Mouse (Mus musculus): ENCODE results near the gene Mex3a. TPM values are rescaled to one million over a fixed set of nuclear protein-coding genes. Genes with fewer than 3 reads are reported as not detected.

Mex3a gene
- polyA plus RNA-seq, 1 experiment from 2014 or later = 21.5 TPM

- Histone ChIP-seq H3K27ac (replicated peaks; ENCODE audit: low read depth, low read length) (0 out of 2 replicates have a peak overlapping the region, but pooled peaks have one; percentile 98), H3K4me3 (ENCODE audit: low read depth, low read length) (peak overlapping the region; percentile 78), H3K27me3 (replicated peaks; ENCODE audit: control insufficient read depth, insufficient read depth, low read length) (no peaks in the 10 kb centered on the region), H3K36me3 (ENCODE audit: control insufficient read depth, insufficient read depth, low read length) (peaks cover 48% of the 10 kb centered on the region), H3K4me1 (ENCODE audit: control insufficient read depth, insufficient read depth, low read length) (peaks cover 49% of the 10 kb centered on the region), H3K9me3 (ENCODE audit: control insufficient read depth, low read length) (no peaks in the 10 kb centered on the region), H3K9ac (ENCODE audit: low read depth, low read length) (peak overlapping the region; percentile 98), H3K4me2 (ENCODE audit: low read depth, low read length) (peak overlapping the region; percentile 74)
- WGBS = 11% methylated on average over 3 of the region's 3 CpGs
- DNase-seq (ENCODE audit: low spot score) = no peak
- ATAC-seq (ENCODE audit: low read depth) = no peak
Observed at GRCm38 (mm10) chr3:88535005-88535404, 2.8 kb downstream of the Mex3a start.

GRCm38 (mm10) chr3:88535527-88535926 lies 3.3 kb downstream of the Mex3a start:
- H3K27me3 ChIP-seq (replicated peaks; ENCODE audit: control insufficient read depth, insufficient read depth, low read length) = no peaks in the 10 kb centered on the region
- DNase-seq (ENCODE audit: low spot score) (no peak), ATAC-seq (ENCODE audit: low read depth) (no peak)
- H3K9ac ChIP-seq (ENCODE audit: low read depth, low read length) = peak overlapping the region; percentile 98
- peaks cover 47% of the 10 kb centered on the region for H3K4me1 ChIP-seq (ENCODE audit: control insufficient read depth, insufficient read depth, low read length)
- H3K36me3 ChIP-seq (ENCODE audit: control insufficient read depth, insufficient read depth, low read length) = peaks cover 53% of the 10 kb centered on the region
- no peaks in the 10 kb centered on the region for H3K9me3 ChIP-seq (ENCODE audit: control insufficient read depth, low read length)
- peak overlapping the region; percentile 78 for H3K4me3 ChIP-seq (ENCODE audit: low read depth, low read length)
- H3K27ac ChIP-seq (replicated peaks; ENCODE audit: low read depth, low read length) = 0 out of 2 replicates have a peak overlapping the region, but pooled peaks have one; percentile 62
- WGBS = 27% methylated on average over 4 of the region's 4 CpGs
- H3K4me2 ChIP-seq (ENCODE audit: low read depth, low read length) = peak overlapping the region; percentile 74

DNA sequence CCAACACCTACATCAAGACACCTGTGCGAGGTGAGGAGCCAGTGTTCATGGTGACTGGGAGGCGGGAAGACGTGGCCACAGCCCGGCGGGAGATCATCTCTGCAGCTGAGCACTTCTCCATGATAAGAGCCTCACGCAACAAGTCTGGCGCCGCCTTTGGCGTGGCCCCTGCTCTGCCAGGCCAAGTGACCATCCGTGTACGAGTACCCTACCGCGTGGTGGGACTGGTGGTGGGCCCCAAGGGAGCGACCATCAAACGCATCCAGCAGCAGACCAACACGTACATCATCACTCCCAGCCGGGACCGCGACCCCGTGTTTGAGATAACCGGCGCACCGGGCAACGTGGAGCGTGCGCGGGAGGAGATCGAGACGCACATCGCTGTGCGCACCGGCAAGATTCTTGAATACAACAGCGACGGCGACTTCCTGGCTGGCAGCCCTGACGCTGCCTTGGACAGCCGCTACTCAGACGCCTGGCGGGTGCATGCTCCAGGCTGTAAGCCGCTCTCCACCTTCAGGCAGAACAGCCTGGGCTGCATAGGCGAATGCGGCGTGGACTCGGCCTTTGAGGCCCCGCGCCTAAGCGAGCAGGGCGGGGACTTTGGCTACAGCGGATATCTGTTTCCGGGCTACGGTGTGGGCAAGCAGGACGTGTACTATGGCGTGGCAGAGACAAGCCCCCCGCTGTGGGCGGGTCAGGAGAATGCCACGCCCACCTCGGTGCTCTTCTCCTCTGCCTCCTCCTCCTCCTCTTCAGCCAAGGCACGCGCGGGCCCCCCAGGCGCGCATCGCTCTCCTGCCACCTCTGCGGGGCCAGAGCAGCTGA lies 4.1 kb downstream of the Mex3a start:
- H3K4me1 ChIP-seq (ENCODE audit: control insufficient read depth, insufficient read depth, low read length) = peaks cover 47% of the 10 kb centered on the region
- H3K4me3 ChIP-seq (ENCODE audit: low read depth, low read length) = peak overlapping the region; percentile 78
- H3K27me3 ChIP-seq (replicated peaks; ENCODE audit: control insufficient read depth, insufficient read depth, low read length) = no peaks in the 10 kb centered on the region
- H3K9me3 ChIP-seq (ENCODE audit: control insufficient read depth, low read length) = no peaks in the 10 kb centered on the region
- H3K9ac ChIP-seq (ENCODE audit: low read depth, low read length) = peak overlapping the region; percentile 98
- peak overlapping the region; percentile 74 for H3K4me2 ChIP-seq (ENCODE audit: low read depth, low read length)
- H3K36me3 ChIP-seq (ENCODE audit: control insufficient read depth, insufficient read depth, low read length) = peaks cover 61% of the 10 kb centered on the region
- WGBS = 3% methylated on average over 47 of the region's 64 CpGs
- ATAC-seq (ENCODE audit: low read depth) (0 out of 2 replicates have a peak, but pooled peaks have one; percentile 10), DNase-seq (ENCODE audit: low spot score) (peak; percentile 89)
- H3K27ac ChIP-seq (replicated peaks; ENCODE audit: low read depth, low read length) = peak overlapping the region; percentile 62

GRCm38 (mm10) chr3:88537146-88537545 lies 5.0 kb downstream of the Mex3a start:
- Histone ChIP-seq H3K9me3 (ENCODE audit: control insufficient read depth, low read length) (no peaks in the 10 kb centered on the region), H3K27me3 (replicated peaks; ENCODE audit: control insufficient read depth, insufficient read depth, low read length) (no peaks in the 10 kb centered on the region), H3K4me1 (ENCODE audit: control insufficient read depth, insufficient read depth, low read length) (peaks cover 47% of the 10 kb centered on the region), H3K27ac (replicated peaks; ENCODE audit: low read depth, low read length) (peak overlapping the region; percentile 62), H3K4me2 (ENCODE audit: low read depth, low read length) (peak overlapping the region; percentile 74), H3K9ac (ENCODE audit: low read depth, low read length) (peak overlapping the region; percentile 98), H3K36me3 (ENCODE audit: control insufficient read depth, insufficient read depth, low read length) (peaks cover 65% of the 10 kb centered on the region), H3K4me3 (ENCODE audit: low read depth, low read length) (peak overlapping the region; percentile 78)
- ATAC-seq (ENCODE audit: low read depth) (no peak), DNase-seq (ENCODE audit: low spot score) (no peak)
- 64% methylated on average over 5 of the region's 6 CpGs for whole genome bisulfite sequencing

GRCm38 (mm10) chr3:88538271-88539145 lies 6.3 kb downstream of the Mex3a start:
- H3K4me2 ChIP-seq (ENCODE audit: low read depth, low read length) = no peak overlapping the region
- peaks cover 47% of the 10 kb centered on the region for H3K4me1 ChIP-seq (ENCODE audit: control insufficient read depth, insufficient read depth, low read length)
- peak overlapping the region; percentile 41; the same call in 1 of the 2 replicates for H3K9ac ChIP-seq (ENCODE audit: low read depth, low read length)
- DNase-seq (ENCODE audit: low spot score) = no peak
- H3K27me3 ChIP-seq (replicated peaks; ENCODE audit: control insufficient read depth, insufficient read depth, low read length) = no peaks in the 10 kb centered on the region
- 23% methylated on average over 9 of the region's 9 CpGs for WGBS
- ATAC-seq (ENCODE audit: low read depth) = no peak
- no peaks in the 10 kb centered on the region for H3K9me3 ChIP-seq (ENCODE audit: control insufficient read depth, low read length)
- peaks cover 65% of the 10 kb centered on the region for H3K36me3 ChIP-seq (ENCODE audit: control insufficient read depth, insufficient read depth, low read length)
- no peak overlapping the region for H3K4me3 ChIP-seq (ENCODE audit: low read depth, low read length)
- H3K27ac ChIP-seq (replicated peaks; ENCODE audit: low read depth, low read length) = no peak overlapping the region

GRCm38 (mm10) chr3:88539397-88539796 lies 7.2 kb downstream of the Mex3a start:
- H3K4me2 ChIP-seq (ENCODE audit: low read depth, low read length) = peak overlapping the region; percentile 14; the same call in 1 of the 2 replicates
- 8% methylated on average over 3 of the region's 3 CpGs for WGBS
- DNase-seq (ENCODE audit: low spot score) = peak; percentile 68

GRCm38 (mm10) chr3:88540085-88540484 lies 7.9 kb downstream of the Mex3a start:
- Histone ChIP-seq H3K9me3 (ENCODE audit: control insufficient read depth, low read length) (no peaks in the 10 kb centered on the region), H3K36me3 (ENCODE audit: control insufficient read depth, insufficient read depth, low read length) (peaks cover 62% of the 10 kb centered on the region), H3K27me3 (replicated peaks; ENCODE audit: control insufficient read depth, insufficient read depth, low read length) (no peaks in the 10 kb centered on the region), H3K4me1 (ENCODE audit: control insufficient read depth, insufficient read depth, low read length) (peaks cover 36% of the 10 kb centered on the region), H3K4me2 (ENCODE audit: low read depth, low read length) (no peak overlapping the region), H3K4me3 (ENCODE audit: low read depth, low read length) (no peak overlapping the region), H3K27ac (replicated peaks; ENCODE audit: low read depth, low read length) (peak overlapping the region; percentile 63), H3K9ac (ENCODE audit: low read depth, low read length) (no peak overlapping the region)
- ATAC-seq (ENCODE audit: low read depth) (no peak), DNase-seq (ENCODE audit: low spot score) (no peak)
- 50% methylated on average over 5 of the region's 5 CpGs for WGBS

More at GRCm38 (mm10) chr3:88539397-88539796, 7.2 kb downstream of the Mex3a start:
- peak overlapping the region; percentile 63 for H3K27ac ChIP-seq (replicated peaks; ENCODE audit: low read depth, low read length)
- H3K4me1 ChIP-seq (ENCODE audit: control insufficient read depth, insufficient read depth, low read length) = peaks cover 43% of the 10 kb centered on the region
- H3K36me3 ChIP-seq (ENCODE audit: control insufficient read depth, insufficient read depth, low read length) = peaks cover 64% of the 10 kb centered on the region
- no peaks in the 10 kb centered on the region for H3K27me3 ChIP-seq (replicated peaks; ENCODE audit: control insufficient read depth, insufficient read depth, low read length)
- 0 out of 2 replicates have a peak overlapping the region, but pooled peaks have one; percentile 35 for H3K9ac ChIP-seq (ENCODE audit: low read depth, low read length)
- H3K9me3 ChIP-seq (ENCODE audit: control insufficient read depth, low read length) = no peaks in the 10 kb centered on the region
- H3K4me3 ChIP-seq (ENCODE audit: low read depth, low read length) = no peak overlapping the region
- ATAC-seq (ENCODE audit: low read depth) = 0 out of 2 replicates have a peak, but pooled peaks have one; percentile 15

DNA sequence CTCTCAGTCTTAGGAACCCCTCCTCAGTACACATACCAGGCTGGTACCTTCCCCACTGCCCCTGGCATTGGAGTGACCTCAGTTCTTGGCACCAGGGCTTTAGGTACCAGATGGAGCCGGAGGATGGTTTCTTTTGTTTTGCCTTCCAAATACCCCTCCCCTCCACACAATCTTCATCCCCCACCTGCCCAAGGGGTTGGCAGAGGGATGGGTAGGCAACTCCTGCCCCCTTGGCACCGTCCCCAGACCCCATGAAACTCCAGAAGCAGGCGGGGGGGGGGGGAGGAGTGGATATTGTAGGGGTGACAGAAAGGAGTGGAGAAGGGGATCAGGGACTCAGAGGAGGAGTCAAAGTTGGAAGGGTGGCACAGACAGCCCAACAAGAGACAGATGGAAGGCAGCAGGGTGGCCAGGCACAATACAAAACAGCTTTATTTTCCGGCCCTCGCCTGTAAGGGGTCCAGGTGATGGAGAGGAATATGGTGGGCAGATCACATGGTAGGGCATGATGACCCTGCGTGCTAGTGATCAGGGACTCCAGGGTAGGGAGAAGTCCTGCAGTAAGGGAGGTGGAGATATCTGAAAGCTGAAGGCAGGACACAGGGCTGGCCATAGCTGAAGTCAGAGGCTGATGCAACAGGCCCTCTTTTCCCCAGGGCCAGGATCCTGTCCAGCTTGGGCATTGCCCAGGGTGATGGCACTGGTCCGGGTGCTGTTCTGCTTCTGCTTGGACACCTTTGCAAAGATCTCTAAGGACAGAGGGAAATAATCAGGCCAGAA lies 9.6 kb downstream of the Mex3a start:
- Histone ChIP-seq H3K27me3 (replicated peaks; ENCODE audit: control insufficient read depth, insufficient read depth, low read length) (no peaks in the 10 kb centered on the region), H3K4me1 (ENCODE audit: control insufficient read depth, insufficient read depth, low read length) (peaks cover 19% of the 10 kb centered on the region), H3K9me3 (ENCODE audit: control insufficient read depth, low read length) (no peaks in the 10 kb centered on the region), H3K4me3 (ENCODE audit: low read depth, low read length) (no peak overlapping the region), H3K27ac (replicated peaks; ENCODE audit: low read depth, low read length) (peak overlapping the region; percentile 44), H3K36me3 (ENCODE audit: control insufficient read depth, insufficient read depth, low read length) (peaks cover 45% of the 10 kb centered on the region), H3K4me2 (ENCODE audit: low read depth, low read length) (no peak overlapping the region), H3K9ac (ENCODE audit: low read depth, low read length) (no peak overlapping the region)
- 57% methylated on average over 6 of the region's 7 CpGs for WGBS
- DNase-seq (ENCODE audit: low spot score) (no peak), ATAC-seq (ENCODE audit: low read depth) (no peak; the same call in 1 of the 2 replicates)
